Mouse (Mus musculus): ENCODE results near the gene Trim27. TPM values are rescaled to one million over a fixed set of nuclear protein-coding genes. Genes with fewer than 3 reads are reported as not detected.
A peak's percentile ranks its signal among the peaks of the same experiment; 100 is the strongest.

Trim27 gene
- 124 and 125 TPM in 2 replicates for polyA plus RNA-seq (2016; fragmentation: Nextera tagmentation; extraction: Ambion mirVana)

- peak within 1 kb of the TSS; percentile 83 for H3K9ac ChIP-seq
- ATAC-seq (ENCODE audit: low FRiP score, low read depth), result peak; percentile 52
- H3K4me1 ChIP-seq, result peaks cover 29% of the 10 kb centered on the region
- H3K27me3 ChIP-seq (replicated peaks), result no peaks in the 10 kb centered on the region
- H3K36me3 ChIP-seq, result peaks cover 24% of the 10 kb centered on the region
- under 1% methylated on average over 15 of the region's 15 CpGs for WGBS
- peak within 1 kb of the TSS; percentile 68 for H3K4me2 ChIP-seq (replicated peaks)
- H3K4me3 ChIP-seq, result peak within 1 kb of the TSS; percentile 95
- H3K9me3 ChIP-seq, result no peaks in the 10 kb centered on the region
- peak within 1 kb of the TSS; percentile 87 for H3K27ac ChIP-seq
Measured at GRCm38 (mm10) chr13:21179367-21179723, at the start of gene Trim27. Gene Trim27, plus strand, starts transcription at chr13:21179445.

GRCm38 (mm10) chr13:21142421-21142820, 36.8 kb upstream of the Trim27 start:
- H3K36me3 ChIP-seq, result no peaks in the 10 kb centered on the region
- no peak overlapping the region for H3K4me2 ChIP-seq (replicated peaks)
- no peak overlapping the region for H3K4me3 ChIP-seq
- no peaks in the 10 kb centered on the region for H3K4me1 ChIP-seq
- H3K27me3 ChIP-seq (replicated peaks), result no peaks in the 10 kb centered on the region
- no peaks in the 10 kb centered on the region for H3K9me3 ChIP-seq
- no peak overlapping the region for H3K27ac ChIP-seq
- no peak for ATAC-seq (ENCODE audit: low FRiP score, low read depth)
- H3K9ac ChIP-seq, result no peak overlapping the region
- WGBS, result 45% methylated on average over 8 of the region's 8 CpGs

GRCm38 (mm10) chr13:21145767-21146166, 33.5 kb upstream of the Trim27 start, which contains the start of gene Olfr1368:
Gene Olfr1368, minus strand, starts transcription at chr13:21145867.
- no peak for ATAC-seq (ENCODE audit: low FRiP score, low read depth)
- 73% methylated on average over 4 of the region's 4 CpGs for WGBS

GRCm38 (mm10) chr13:21155888-21156287, 23.4 kb upstream of the Trim27 start:
- 85% methylated on average over 5 of the region's 5 CpGs for WGBS
- H3K36me3 ChIP-seq, result no peaks in the 10 kb centered on the region
- H3K9me3 ChIP-seq, result no peaks in the 10 kb centered on the region
- no peak for ATAC-seq (ENCODE audit: low FRiP score, low read depth)
- no peak overlapping the region for H3K9ac ChIP-seq
- H3K4me3 ChIP-seq, result no peak overlapping the region
- H3K4me1 ChIP-seq, result peaks cover 3% of the 10 kb centered on the region; the same call in 1 of the 2 replicates
- no peak overlapping the region for H3K27ac ChIP-seq
- H3K4me2 ChIP-seq (replicated peaks), result no peak overlapping the region
- 0 out of 2 replicates have a peak, but pooled peaks cover 2% of the 10 kb centered on the region for H3K27me3 ChIP-seq (replicated peaks)

More at GRCm38 (mm10) chr13:21145767-21146166, 33.5 kb upstream of the Trim27 start, which contains the start of gene Olfr1368:
- H3K27ac ChIP-seq, result no peak within 1 kb of the TSS
- H3K27me3 ChIP-seq (replicated peaks), result no peaks in the 10 kb centered on the region
- H3K36me3 ChIP-seq, result no peaks in the 10 kb centered on the region
- no peaks in the 10 kb centered on the region for H3K9me3 ChIP-seq
- H3K4me1 ChIP-seq, result no peaks in the 10 kb centered on the region
- H3K4me2 ChIP-seq (replicated peaks), result no peak within 1 kb of the TSS
- H3K9ac ChIP-seq, result no peak within 1 kb of the TSS
- H3K4me3 ChIP-seq, result no peak within 1 kb of the TSS

- WGBS, result 4% methylated on average over 9 of the region's 9 CpGs
- 0 out of 2 replicates have a peak overlapping the region, but pooled peaks have one; percentile 3 for H3K4me3 ChIP-seq
- H3K9ac ChIP-seq, result no peak overlapping the region
- H3K4me2 ChIP-seq (replicated peaks), result peak overlapping the region; percentile 91
- ATAC-seq (ENCODE audit: low FRiP score, low read depth), result no peak
- 0 out of 2 replicates have a peak, but pooled peaks cover 2% of the 10 kb centered on the region for H3K27me3 ChIP-seq (replicated peaks)
- H3K27ac ChIP-seq, result no peak overlapping the region
- peaks cover 3% of the 10 kb centered on the region; the same call in 1 of the 2 replicates for H3K4me1 ChIP-seq
- no peaks in the 10 kb centered on the region for H3K9me3 ChIP-seq
- no peaks in the 10 kb centered on the region for H3K36me3 ChIP-seq
Measured at GRCm38 (mm10) chr13:21158071-21158470, 21.2 kb upstream of the Trim27 start.

GRCm38 (mm10) chr13:21158785-21159474, 20.3 kb upstream of the Trim27 start:
- Histone ChIP-seq H3K4me3 (peak overlapping the region; percentile 46), H3K9ac (peak overlapping the region; percentile 22; the same call in 1 of the 2 replicates)
- peak; percentile 27 for ATAC-seq (ENCODE audit: low FRiP score, low read depth)

GRCm38 (mm10) chr13:21159475-21159819, 19.8 kb upstream of the Trim27 start:
- Histone ChIP-seq H3K27me3 (replicated peaks) (0 out of 2 replicates have a peak, but pooled peaks cover 2% of the 10 kb centered on the region), H3K4me1 (peaks cover 3% of the 10 kb centered on the region; the same call in 1 of the 2 replicates), H3K4me2 (replicated peaks) (peak overlapping the region; percentile 91), H3K9ac (peak overlapping the region; percentile 22; the same call in 1 of the 2 replicates), H3K9me3 (no peaks in the 10 kb centered on the region), H3K27ac (no peak overlapping the region), H3K36me3 (no peaks in the 10 kb centered on the region), H3K4me3 (peak overlapping the region; percentile 46)
- no peak for ATAC-seq (ENCODE audit: low FRiP score, low read depth)
- under 1% methylated on average over 15 of the region's 15 CpGs for WGBS

More at GRCm38 (mm10) chr13:21158785-21159474, 20.3 kb upstream of the Trim27 start:
- peak overlapping the region; percentile 91 for H3K4me2 ChIP-seq (replicated peaks)
- no peak overlapping the region for H3K27ac ChIP-seq
- H3K9me3 ChIP-seq, result no peaks in the 10 kb centered on the region
- H3K27me3 ChIP-seq (replicated peaks), result 0 out of 2 replicates have a peak, but pooled peaks cover 2% of the 10 kb centered on the region
- H3K4me1 ChIP-seq, result peaks cover 3% of the 10 kb centered on the region; the same call in 1 of the 2 replicates
- under 1% methylated on average over 19 of the region's 19 CpGs for WGBS
- H3K36me3 ChIP-seq, result no peaks in the 10 kb centered on the region

GRCm38 (mm10) chr13:21160041-21160511, 19.2 kb upstream of the Trim27 start:
- H3K36me3 ChIP-seq, result no peaks in the 10 kb centered on the region
- peak; percentile 34 for ATAC-seq (ENCODE audit: low FRiP score, low read depth)
- peak overlapping the region; percentile 91 for H3K4me2 ChIP-seq (replicated peaks)
- H3K4me1 ChIP-seq, result peaks cover 3% of the 10 kb centered on the region; the same call in 1 of the 2 replicates
- H3K9me3 ChIP-seq, result no peaks in the 10 kb centered on the region
- no peak overlapping the region for H3K27ac ChIP-seq
- H3K9ac ChIP-seq, result peak overlapping the region; percentile 22
- peak overlapping the region; percentile 46 for H3K4me3 ChIP-seq
- under 1% methylated on average over 16 of the region's 16 CpGs for WGBS
- 0 out of 2 replicates have a peak, but pooled peaks cover 2% of the 10 kb centered on the region for H3K27me3 ChIP-seq (replicated peaks)

GRCm38 (mm10) chr13:21160657-21161590, 18.3 kb upstream of the Trim27 start:
- Histone ChIP-seq H3K9ac (no peak overlapping the region), H3K27me3 (replicated peaks) (0 out of 2 replicates have a peak, but pooled peaks cover 2% of the 10 kb centered on the region), H3K36me3 (no peaks in the 10 kb centered on the region), H3K4me1 (peaks cover 3% of the 10 kb centered on the region; the same call in 1 of the 2 replicates), H3K4me3 (peak overlapping the region; percentile 51), H3K4me2 (replicated peaks) (peak overlapping the region; percentile 91), H3K9me3 (no peaks in the 10 kb centered on the region), H3K27ac (no peak overlapping the region)
- WGBS, result under 1% methylated on average over 32 of the region's 32 CpGs
- ATAC-seq (ENCODE audit: low FRiP score, low read depth), result peak; percentile 90

GRCm38 (mm10) chr13:21161591-21161990, 17.7 kb upstream of the Trim27 start:
- Histone ChIP-seq H3K36me3 (no peaks in the 10 kb centered on the region), H3K27ac (no peak overlapping the region), H3K9me3 (no peaks in the 10 kb centered on the region), H3K4me1 (peaks cover 3% of the 10 kb centered on the region; the same call in 1 of the 2 replicates), H3K4me2 (replicated peaks) (peak overlapping the region; percentile 91), H3K4me3 (0 out of 2 replicates have a peak overlapping the region, but pooled peaks have one; percentile 13), H3K9ac (no peak overlapping the region), H3K27me3 (replicated peaks) (0 out of 2 replicates have a peak, but pooled peaks cover 2% of the 10 kb centered on the region)
- no peak for ATAC-seq (ENCODE audit: low FRiP score, low read depth)
- WGBS, result 44% methylated on average over 2 of the region's 2 CpGs

- 0 out of 2 replicates have a peak, but pooled peaks cover 2% of the 10 kb centered on the region for H3K27me3 ChIP-seq (replicated peaks)
- no peak for ATAC-seq (ENCODE audit: low FRiP score, low read depth)
- H3K27ac ChIP-seq, result no peak overlapping the region
- H3K9ac ChIP-seq, result no peak overlapping the region
- no peaks in the 10 kb centered on the region for H3K9me3 ChIP-seq
- H3K4me1 ChIP-seq, result peaks cover 3% of the 10 kb centered on the region; the same call in 1 of the 2 replicates
- no peaks in the 10 kb centered on the region for H3K36me3 ChIP-seq
- whole genome bisulfite sequencing, result 57% methylated on average over 5 of the region's 5 CpGs
- H3K4me3 ChIP-seq, result no peak overlapping the region
- H3K4me2 ChIP-seq (replicated peaks), result no peak overlapping the region
Measured at GRCm38 (mm10) chr13:21162591-21162990, 16.7 kb upstream of the Trim27 start.

Measured in neural tube, embryonic 12.5 days (tissue).